Mouse (Mus musculus): ENCODE data around the gene Trim24. TPM values are rescaled to one million over a fixed set of nuclear protein-coding genes. Genes with fewer than 3 reads are reported as not detected.
"Not testable (repeated sequence)": the region's sequence is repeated elsewhere in the genome, so short reads cannot be mapped to it uniquely, and the experiment has no call there.

The Trim24 gene
- polyA plus RNA-seq, 1 experiment = 8.7 TPM

GRCm38 (mm10) chr6:37833691-37834090 is 36.9 kb upstream of the Trim24 start:
- Histone ChIP-seq H3K27ac (ENCODE audit: insufficient read depth, low read depth, low read length) (no peak overlapping the region), H3K27me3 (ENCODE audit: control insufficient read depth, insufficient read depth, low read length) (no peaks in the 10 kb centered on the region), H3K36me3 (ENCODE audit: control insufficient read depth, insufficient read depth, low read length) (no peaks in the 10 kb centered on the region), H3K4me3 (ENCODE audit: low read depth, low read length) (no peak overlapping the region), H3K4me1 (ENCODE audit: control insufficient read depth, insufficient read depth, insufficient read length, low read length) (peaks cover 2% of the 10 kb centered on the region; the same call in 1 of the 2 replicates)
- 100% methylated on average over 1 of the region's 1 CpGs for WGBS
- TF ChIP-seq CTCF (IDR thresholded peaks at IDR 0.05; ENCODE audit: extremely low read depth, insufficient read length, insufficient replicate concordance, low read depth, low read length) = no peak
- TF ChIP-seq POLR2A (IDR thresholded peaks at IDR 0.05; ENCODE audit: low read depth, low read length) = no peak

DNA sequence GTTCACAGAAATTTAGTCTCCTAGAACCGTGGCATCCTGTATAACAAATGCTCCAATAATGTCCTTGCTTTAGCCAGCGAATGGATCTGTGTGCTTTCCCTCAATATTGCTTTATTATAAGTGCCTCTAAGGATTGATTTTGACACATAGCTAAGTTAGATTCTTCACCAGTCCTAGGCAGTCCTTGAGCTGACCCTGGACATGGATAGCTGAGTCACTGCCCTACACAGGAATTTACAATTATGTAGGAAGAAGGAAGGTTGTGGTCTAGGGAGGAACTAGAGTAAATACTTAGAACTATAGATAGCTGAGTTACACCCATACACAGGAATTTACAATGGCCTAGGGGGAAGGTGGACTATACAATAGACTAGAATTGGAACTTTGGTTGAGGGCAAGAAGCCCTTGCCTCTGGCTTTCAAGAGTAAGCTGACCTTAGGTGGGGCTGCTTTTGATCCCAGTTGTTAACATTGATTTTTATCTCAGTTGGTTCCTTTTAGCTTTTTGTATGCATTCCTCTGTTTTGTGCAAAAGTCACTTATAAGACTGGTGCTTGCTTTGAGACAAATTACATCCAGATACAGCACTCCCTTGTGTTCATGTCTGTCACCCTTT is 33.6 kb upstream of the Trim24 start:
- not testable (repeated sequence) for H3K36me3 ChIP-seq (ENCODE audit: control insufficient read depth, insufficient read depth, low read length); H3K4me1 ChIP-seq (ENCODE audit: control insufficient read depth, insufficient read depth, insufficient read length, low read length); H3K4me3 ChIP-seq (ENCODE audit: low read depth, low read length); H3K27ac ChIP-seq (ENCODE audit: insufficient read depth, low read depth, low read length); H3K27me3 ChIP-seq (ENCODE audit: control insufficient read depth, insufficient read depth, low read length)
- WGBS = 89% methylated on average over 2 of the region's 2 CpGs

DNA sequence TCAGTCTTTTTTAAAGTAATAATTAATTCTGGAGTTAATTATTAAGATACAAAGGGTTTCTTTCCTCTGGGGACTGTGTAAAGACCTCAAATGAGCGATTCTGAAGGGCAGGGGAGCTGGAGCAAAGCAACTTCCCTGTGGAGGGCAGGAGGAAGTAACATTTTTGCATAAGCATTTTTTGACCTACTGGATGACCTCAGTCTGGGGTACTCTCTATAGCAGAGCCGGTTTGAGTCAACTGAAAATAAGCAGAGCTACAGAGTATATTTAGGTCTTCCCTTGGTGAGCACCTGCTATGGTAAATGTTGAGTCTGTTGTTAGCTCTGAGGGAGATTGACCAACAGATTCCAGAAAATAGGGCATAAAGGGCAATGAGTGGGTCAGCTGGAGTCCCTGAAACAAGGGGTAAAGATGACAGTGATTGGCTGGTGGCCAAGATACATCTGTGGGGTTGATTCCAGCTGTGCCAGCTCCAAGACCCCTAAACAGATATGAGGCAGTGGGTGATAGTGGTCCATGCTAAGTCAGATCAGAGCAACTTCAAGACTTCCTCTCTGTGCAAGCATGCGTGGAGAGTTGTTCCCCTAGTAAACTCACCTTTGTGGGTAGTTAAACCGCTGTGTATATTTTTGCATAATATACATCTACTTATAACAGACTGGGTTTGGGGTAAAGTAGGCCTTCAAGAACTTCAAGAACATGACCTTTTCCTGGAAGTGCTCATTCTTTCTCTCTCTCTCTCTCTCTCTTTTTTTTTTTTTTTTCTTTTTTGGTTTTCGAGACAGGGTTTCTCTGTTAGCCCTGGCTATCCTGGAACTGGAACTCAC is 27.6 kb upstream of the Trim24 start:
- TF ChIP-seq CTCF (IDR thresholded peaks at IDR 0.05; ENCODE audit: extremely low read depth, insufficient read length, insufficient replicate concordance, low read depth, low read length) = no peak
- TF ChIP-seq POLR2A (IDR thresholded peaks at IDR 0.05; ENCODE audit: low read depth, low read length) = no peak
- Histone ChIP-seq H3K27ac (ENCODE audit: insufficient read depth, low read depth, low read length) (no peak overlapping the region), H3K4me3 (ENCODE audit: low read depth, low read length) (no peak overlapping the region), H3K4me1 (ENCODE audit: control insufficient read depth, insufficient read depth, insufficient read length, low read length) (0 out of 2 replicates have a peak, but pooled peaks cover 2% of the 10 kb centered on the region), H3K36me3 (ENCODE audit: control insufficient read depth, insufficient read depth, low read length) (no peaks in the 10 kb centered on the region), H3K27me3 (ENCODE audit: control insufficient read depth, insufficient read depth, low read length) (no peaks in the 10 kb centered on the region)
- WGBS = 77% methylated on average over 5 of the region's 5 CpGs

DNA sequence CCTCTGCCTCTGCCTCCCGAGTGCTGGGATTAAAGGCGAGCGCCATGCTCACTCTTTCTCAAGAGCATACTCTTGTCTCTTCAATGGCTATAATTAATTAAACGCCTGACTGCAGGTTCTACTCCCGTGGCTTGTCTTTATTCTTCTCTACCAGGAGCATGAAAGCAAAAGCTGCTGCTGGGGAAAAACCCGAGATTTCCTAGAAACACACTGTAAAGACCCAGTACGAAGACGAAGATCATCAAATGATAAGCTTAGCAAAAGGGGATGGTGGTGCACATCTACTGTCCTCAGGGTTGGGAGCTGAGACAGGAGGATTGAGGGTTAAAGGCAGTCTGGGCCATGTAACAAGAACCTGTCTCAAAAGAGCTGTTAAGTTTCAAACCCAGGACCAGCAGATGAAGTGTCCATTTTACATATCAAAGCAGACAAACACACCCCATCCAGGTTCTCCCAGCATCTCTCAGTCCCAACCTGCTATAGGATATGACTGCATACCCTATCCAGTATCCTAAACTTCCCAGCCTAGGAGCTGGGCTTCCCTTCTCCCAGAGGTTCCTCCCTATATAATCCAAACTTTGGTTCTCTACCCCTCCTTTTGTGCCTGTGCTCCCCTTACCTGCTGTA is 26.9 kb upstream of the Trim24 start:
- 96% methylated on average over 8 of the region's 8 CpGs for WGBS
- Histone ChIP-seq H3K27ac (ENCODE audit: insufficient read depth, low read depth, low read length) (no peak overlapping the region), H3K4me1 (ENCODE audit: control insufficient read depth, insufficient read depth, insufficient read length, low read length) (0 out of 2 replicates have a peak, but pooled peaks cover 2% of the 10 kb centered on the region), H3K4me3 (ENCODE audit: low read depth, low read length) (no peak overlapping the region), H3K27me3 (ENCODE audit: control insufficient read depth, insufficient read depth, low read length) (no peaks in the 10 kb centered on the region), H3K36me3 (ENCODE audit: control insufficient read depth, insufficient read depth, low read length) (no peaks in the 10 kb centered on the region)
- TF ChIP-seq CTCF (IDR thresholded peaks at IDR 0.05; ENCODE audit: extremely low read depth, insufficient read length, insufficient replicate concordance, low read depth, low read length) = no peak

DNA sequence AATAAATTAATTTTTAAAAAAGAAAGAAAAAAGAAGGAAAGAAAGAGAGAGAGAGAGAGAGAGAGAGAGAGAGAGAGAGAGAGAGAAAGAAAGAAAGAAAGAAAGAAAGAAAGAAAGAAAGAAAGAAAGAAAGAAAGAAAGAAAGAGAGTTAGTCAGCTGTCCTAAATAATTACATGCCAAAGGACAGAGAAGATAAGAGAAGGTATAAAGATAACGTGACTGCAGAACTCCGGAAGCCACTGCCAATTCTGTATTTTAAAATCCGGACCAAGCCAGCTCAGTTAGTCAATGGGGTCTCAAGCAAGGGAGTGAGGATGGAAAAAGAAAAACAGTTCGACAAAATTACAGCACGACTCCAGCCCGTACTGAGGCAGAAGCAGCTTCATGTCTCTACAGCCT is 25.7 kb upstream of the Trim24 start:
- H3K4me1 ChIP-seq (ENCODE audit: control insufficient read depth, insufficient read depth, insufficient read length, low read length); H3K27me3 ChIP-seq (ENCODE audit: control insufficient read depth, insufficient read depth, low read length); H3K36me3 ChIP-seq (ENCODE audit: control insufficient read depth, insufficient read depth, low read length); H3K27ac ChIP-seq (ENCODE audit: insufficient read depth, low read depth, low read length); H3K4me3 ChIP-seq (ENCODE audit: low read depth, low read length): not testable (repeated sequence)
- WGBS = 47% methylated on average over 6 of the region's 6 CpGs

DNA sequence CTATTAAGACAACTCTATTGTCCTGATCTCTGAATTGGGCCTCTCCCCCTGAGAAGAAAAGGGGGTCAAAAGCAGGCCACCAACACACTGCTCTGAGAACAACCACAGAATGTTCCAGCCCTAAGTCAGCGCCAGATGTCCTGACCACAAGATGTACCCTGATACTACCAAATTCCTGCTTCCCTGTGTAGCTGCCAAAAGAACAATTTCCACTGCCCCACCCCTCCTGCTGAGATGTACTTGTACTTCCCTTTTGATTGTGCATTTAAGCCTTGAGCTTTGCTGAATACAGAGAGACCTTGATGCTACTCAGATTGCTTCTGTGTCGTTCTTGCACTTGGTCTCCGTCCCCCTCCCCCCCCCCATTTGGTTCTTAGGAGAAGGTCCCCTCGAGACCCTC is 23.1 kb upstream of the Trim24 start:
- not testable (repeated sequence) for H3K27ac ChIP-seq (ENCODE audit: insufficient read depth, low read depth, low read length); H3K27me3 ChIP-seq (ENCODE audit: control insufficient read depth, insufficient read depth, low read length); H3K4me3 ChIP-seq (ENCODE audit: low read depth, low read length); H3K36me3 ChIP-seq (ENCODE audit: control insufficient read depth, insufficient read depth, low read length); H3K4me1 ChIP-seq (ENCODE audit: control insufficient read depth, insufficient read depth, insufficient read length, low read length)
- WGBS = 89% methylated on average over 4 of the region's 4 CpGs

GRCm38 (mm10) chr6:37851352-37851751 is 19.3 kb upstream of the Trim24 start:
- Histone ChIP-seq H3K27ac (ENCODE audit: insufficient read depth, low read depth, low read length) (no peak overlapping the region), H3K36me3 (ENCODE audit: control insufficient read depth, insufficient read depth, low read length) (no peaks in the 10 kb centered on the region), H3K27me3 (ENCODE audit: control insufficient read depth, insufficient read depth, low read length) (no peaks in the 10 kb centered on the region), H3K4me3 (ENCODE audit: low read depth, low read length) (no peak overlapping the region), H3K4me1 (ENCODE audit: control insufficient read depth, insufficient read depth, insufficient read length, low read length) (no peaks in the 10 kb centered on the region)
- no peak for TF ChIP-seq POLR2A (IDR thresholded peaks at IDR 0.05; ENCODE audit: low read depth, low read length)
- TF ChIP-seq CTCF (IDR thresholded peaks at IDR 0.05; ENCODE audit: extremely low read depth, insufficient read length, insufficient replicate concordance, low read depth, low read length) = no peak
- WGBS = 90% methylated on average over 2 of the region's 2 CpGs
